ENCODE assay signal across 8 mouse cellular contexts in the genomic region with DNA sequence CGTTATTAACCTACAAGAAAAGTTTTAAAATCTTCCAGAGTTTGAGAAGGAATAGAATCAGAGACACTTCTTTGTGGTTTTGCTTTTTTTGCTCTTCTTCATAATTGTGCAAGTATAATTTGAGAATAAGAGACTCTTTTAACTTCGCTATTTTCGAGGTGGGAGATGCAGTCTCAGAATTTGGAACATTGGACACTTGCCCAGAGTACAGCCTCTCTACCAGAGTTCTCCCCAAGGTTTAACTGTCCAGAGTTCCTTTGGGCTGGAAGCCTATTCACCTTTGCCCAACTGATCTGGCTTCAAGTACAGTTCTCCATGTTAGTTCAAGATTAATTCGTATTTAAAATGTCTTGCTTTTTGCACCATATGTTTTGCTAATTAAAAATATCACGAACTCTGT. TPM values are rescaled to one million over a fixed set of nuclear protein-coding genes. Genes with fewer than 3 reads are reported as not detected.
DNase-seq lines count a peak whose midpoint lies in the region; ATAC-seq and TF ChIP-seq lines count a peak whose summit lies in the region.

No protein-coding gene starts in this region.

- H3K36me3 ChIP-seq in MEL (ENCODE audit: control insufficient read depth in 1 of 2, insufficient read depth in 2 of 2, low read length in 2 of 2) = peaks cover 0 to 26% of the 10 kb centered on the region in 2 experiments
- H3K36me3 ChIP-seq in liver, embryonic 11.5 days (ENCODE audit: control insufficient read depth, insufficient read depth, low read length) = no peaks in the 10 kb centered on the region

- 39% methylated on average over 5 of the region's 5 CpGs for WGBS in liver, embryonic 11.5 days

- peaks cover 26% of the 10 kb centered on the region for H3K79me2 ChIP-seq in MEL (ENCODE audit: control insufficient read depth, insufficient read depth, low read length, poor library complexity)

- no peak for DNase-seq in frontal cortex, postnatal 25 days (ENCODE audit: low spot score in 2 of 2)
- DNase-seq in MEL (ENCODE audit: low read depth, low spot score) = no peak
- DNase-seq in heart, postnatal 4 days = peak; percentile 8
- DNase-seq in liver, embryonic 11.5 days (ENCODE audit: low spot score) = no peak
- peak; percentile 14 for DNase-seq in testis, postnatal 14 days (ENCODE audit: low spot score)
- DNase-seq in frontal cortex, postnatal 10 days (ENCODE audit: low spot score in 2 of 2) = no peak

- H3K4me3 ChIP-seq in MEL (ENCODE audit: control insufficient read depth in 1 of 2, insufficient read depth in 1 of 2, low read depth in 2 of 2, low read length in 2 of 2) = peak overlapping the region; percentile 66 to 86
- peak overlapping the region; percentile 39 for H3K4me3 ChIP-seq in liver, embryonic 11.5 days (ENCODE audit: low read depth, low read length)

- no peak for TF ChIP-seq POLR2A in MEL (IDR thresholded peaks at IDR 0.05; ENCODE audit: control insufficient read depth in 1 of 2, insufficient read depth in 1 of 2, low read depth in 1 of 2, low read length in 2 of 2, poor library complexity in 1 of 2)

- TF ChIP-seq CTCF in MEL (IDR thresholded peaks at IDR 0.05 in 2 of 3, conservative IDR thresholded peaks at IDR 0.05 in 1 of 3; ENCODE audit: control insufficient read depth in 1 of 3, insufficient read depth in 1 of 3, low read depth in 2 of 3, low read length in 3 of 3, poor library complexity in 1 of 3, severe bottlenecking in 1 of 3) = no peak

- ATAC-seq in frontal cortex, adult (ENCODE audit: low TSS enrichment) = peak; percentile 0; the same call in 1 of the 2 replicates
- no peak for ATAC-seq in liver, embryonic 11.5 days (replicated peaks; ENCODE audit: low FRiP score)
- ATAC-seq in megakaryocyte progenitor cell, adult 5-6 weeks (replicated peaks; ENCODE audit: poor library complexity) = no peak

- no peaks in the 10 kb centered on the region for H3K9me3 ChIP-seq in MEL (replicated peaks; ENCODE audit: insufficient read depth, low read length)
- no peaks in the 10 kb centered on the region for H3K9me3 ChIP-seq in liver, embryonic 11.5 days (ENCODE audit: control insufficient read depth, low read length)

- H3K4me1 ChIP-seq in MEL (ENCODE audit: control insufficient read depth in 1 of 2, insufficient read depth in 2 of 2, low read length in 2 of 2) = peaks cover 6 to 13% of the 10 kb centered on the region in 2 experiments
- no peaks in the 10 kb centered on the region for H3K4me1 ChIP-seq in liver, embryonic 11.5 days (replicated peaks; ENCODE audit: control insufficient read depth, insufficient read depth, low read length)

- H3K9ac ChIP-seq in MEL (ENCODE audit: control insufficient read depth, low read depth, low read length, poor library complexity, severe bottlenecking) = peak overlapping the region; percentile 73
- peak overlapping the region; percentile 46; the same call in 1 of the 2 replicates for H3K9ac ChIP-seq in liver, embryonic 11.5 days (ENCODE audit: low read depth, low read length)

- H3K27ac ChIP-seq in MEL (ENCODE audit: control insufficient read depth, low read depth, low read length) = peak overlapping the region; percentile 71
- H3K27ac ChIP-seq in liver, embryonic 11.5 days (ENCODE audit: low read depth, low read length) = no peak overlapping the region

- H3K27me3 ChIP-seq in MEL (ENCODE audit: control insufficient read depth in 1 of 2, insufficient read depth in 2 of 2, low read length in 2 of 2) = no peaks in the 10 kb centered on the region
- H3K27me3 ChIP-seq in liver, embryonic 11.5 days (replicated peaks; ENCODE audit: control insufficient read depth, insufficient read depth, low read length) = peaks cover 4% of the 10 kb centered on the region; the same call in 1 of the 2 replicates

- TF ChIP-seq EP300 in MEL (IDR thresholded peaks at IDR 0.05; ENCODE audit: low read depth in 1 of 2, low read length in 2 of 2) = no peak

- H3K4me2 ChIP-seq in liver, embryonic 11.5 days = peak overlapping the region; percentile 60

- no peak for TF ChIP-seq RAD21 in MEL (IDR thresholded peaks at IDR 0.05; ENCODE audit: low read depth, low read length)

TF ChIP-seq in MEL, 35 proteins besides CTCF, POLR2A, EP300 and RAD21:
- TF ChIP-seq USF1 (IDR thresholded peaks at IDR 0.05; ENCODE audit: low read depth, low read length) = no peak
- TF ChIP-seq SIN3A (IDR thresholded peaks at IDR 0.05; ENCODE audit: low read length) = no peak
- TF ChIP-seq MXI1 (IDR thresholded peaks at IDR 0.05; ENCODE audit: low read depth, low read length) = no peak
- no peak for TF ChIP-seq NELFE (IDR thresholded peaks at IDR 0.05; ENCODE audit: low read depth, low read length)
- no peak for TF ChIP-seq ZMIZ1 (IDR thresholded peaks at IDR 0.05; ENCODE audit: low read depth, low read length)
- TF ChIP-seq GABPA (IDR thresholded peaks at IDR 0.05; ENCODE audit: low read depth, low read length) = no peak
- no peak for TF ChIP-seq MAFK (IDR thresholded peaks at IDR 0.05; ENCODE audit: borderline replicate concordance, low read depth, low read length)
- no peak for TF ChIP-seq TBP (IDR thresholded peaks at IDR 0.05; ENCODE audit: low read depth, low read length)
- no peak for TF ChIP-seq CHD2 (IDR thresholded peaks at IDR 0.05; ENCODE audit: low read length)
- TF ChIP-seq RCOR1 (IDR thresholded peaks at IDR 0.05; ENCODE audit: low read depth, low read length) = no peak
- no peak for TF ChIP-seq ELF1 (IDR thresholded peaks at IDR 0.05; ENCODE audit: low read depth, low read length)
- TF ChIP-seq HCFC1 (IDR thresholded peaks at IDR 0.05; ENCODE audit: low read depth, low read length) = no peak; the same call in 1 of the 2 replicates
- TF ChIP-seq SMC3 (IDR thresholded peaks at IDR 0.05; ENCODE audit: low read depth, low read length) = no peak
- no peak for TF ChIP-seq ZKSCAN1 (IDR thresholded peaks at IDR 0.05; ENCODE audit: low read depth, low read length)
- TF ChIP-seq ZNF384 (IDR thresholded peaks at IDR 0.05; ENCODE audit: low read depth, low read length) = no peak
- TF ChIP-seq MYB (IDR thresholded peaks at IDR 0.05; ENCODE audit: low read depth, low read length) = no peak
- TF ChIP-seq CHD1 (IDR thresholded peaks at IDR 0.05; ENCODE audit: low read depth, low read length) = no peak
- no peak for TF ChIP-seq POLR2AphosphoS2 (IDR thresholded peaks at IDR 0.05; ENCODE audit: low read length)
- TF ChIP-seq TAL1 (IDR thresholded peaks at IDR 0.05; ENCODE audit: low read length) = no peak

RNA-seq across cellular contexts. Expression of gene Txlng, which starts 0.5 kb away (rescaled TPM):
- total RNA-seq in MEL (2012; rRNA removed) = 22.4 and 24.3 TPM in 2 replicates
- 100 to 1,000 TPM in 1 of 2 experiments, 10 to 100 TPM in 1; 28.8 to 115 TPM for polyA plus RNA-seq in MEL (2012; ENCODE audit: insufficient read depth in 1 of 2, insufficient read length in 2 of 2, low read depth in 1 of 2, low replicate concordance in 2 of 2, missing spikeins in 1 of 2)
- total RNA-seq in heart, postnatal 4 days (2021) = 1 to 10 TPM; 9.0 TPM
- 21.3 and 21.9 TPM in 2 replicates for polyA plus RNA-seq in liver, embryonic 11.5 days (2014; fragmentation: Nextera tagmentation; extraction: Ambion mirVana)
- total RNA-seq in megakaryocyte progenitor cell, adult 5-6 weeks (2015) = 23.1 and 30.1 TPM in 2 replicates
- total RNA-seq in megakaryocyte progenitor cell, adult 5-6 weeks (2017) = 35.8 and 51.6 TPM in 2 replicates

RNA-seq across cellular contexts. Expression of gene Syap1, which starts 58.5 kb away (rescaled TPM):
- total RNA-seq in MEL (2012; rRNA removed) = 14.8 and 15.6 TPM in 2 replicates
- polyA plus RNA-seq in MEL (2012; ENCODE audit: insufficient read depth in 1 of 2, insufficient read length in 2 of 2, low read depth in 1 of 2, low replicate concordance in 2 of 2, missing spikeins in 1 of 2) = 10 to 100 TPM in 1 of 2 experiments, not detected in 1; 19.1 TPM
- 10 to 100 TPM; 34.6 to 34.8 TPM for total RNA-seq in heart, postnatal 4 days (2021)
- polyA plus RNA-seq in liver, embryonic 11.5 days (2014; fragmentation: Nextera tagmentation; extraction: Ambion mirVana) = 27.0 and 28.2 TPM in 2 replicates
- 24.1 and 28.3 TPM in 2 replicates for total RNA-seq in megakaryocyte progenitor cell, adult 5-6 weeks (2015)
- 40.3 and 45.7 TPM in 2 replicates for total RNA-seq in megakaryocyte progenitor cell, adult 5-6 weeks (2017)

Comparison
In these comparisons a context has a peak if more than half of its experiments do, and no peak if none do; other contexts are left out.
1. DNase-seq: peak in heart, postnatal 4 days (single experiment) and testis, postnatal 14 days (single experiment); none in frontal cortex, postnatal 25 days (0 of 2), MEL (single experiment), liver, embryonic 11.5 days (single experiment) and frontal cortex, postnatal 10 days (0 of 2).